Mouse (Mus musculus) ES-Bruce4 (cell line): ENCODE data around the gene Cyb5r1.

ENCODE experiments used
- CTCF ChIP-seq: IDR thresholded peaks from one replicate; pipeline ENCODE4 v1.8.1; 2011; ENCODE audit warnings: low read depth, low read length
- EP300 ChIP-seq: IDR thresholded peaks from 2 replicates; pipeline ENCODE4 v1.6.1; 2011; ENCODE audit warnings: low read depth, low read length; ENCODE audit not compliant: insufficient read depth
- POLR2A ChIP-seq: IDR thresholded peaks from one replicate; pipeline ENCODE4 v1.8.1; 2011; ENCODE audit warnings: low read length; ENCODE audit not compliant: insufficient read depth

- TF ChIP-seq POLR2A = no peak
- TF ChIP-seq EP300 = no peak
- TF ChIP-seq CTCF = no peak
These were observed 50.7 kb downstream of the Cyb5r1 start for GRCm38 (mm10) chr1:134456060-134456459.
